Mouse (Mus musculus): ENCODE data around the gene Bri3bp. TPM values are rescaled to one million over a fixed set of nuclear protein-coding genes. Genes with fewer than 3 reads are reported as not detected.
"Not testable (repeated sequence)": the region's sequence is repeated elsewhere in the genome, so short reads cannot be mapped to it uniquely, and the experiment has no call there.

The Bri3bp gene
- polyA plus RNA-seq, 1 experiment from 2014 or later, result 25.3 TPM

DNA sequence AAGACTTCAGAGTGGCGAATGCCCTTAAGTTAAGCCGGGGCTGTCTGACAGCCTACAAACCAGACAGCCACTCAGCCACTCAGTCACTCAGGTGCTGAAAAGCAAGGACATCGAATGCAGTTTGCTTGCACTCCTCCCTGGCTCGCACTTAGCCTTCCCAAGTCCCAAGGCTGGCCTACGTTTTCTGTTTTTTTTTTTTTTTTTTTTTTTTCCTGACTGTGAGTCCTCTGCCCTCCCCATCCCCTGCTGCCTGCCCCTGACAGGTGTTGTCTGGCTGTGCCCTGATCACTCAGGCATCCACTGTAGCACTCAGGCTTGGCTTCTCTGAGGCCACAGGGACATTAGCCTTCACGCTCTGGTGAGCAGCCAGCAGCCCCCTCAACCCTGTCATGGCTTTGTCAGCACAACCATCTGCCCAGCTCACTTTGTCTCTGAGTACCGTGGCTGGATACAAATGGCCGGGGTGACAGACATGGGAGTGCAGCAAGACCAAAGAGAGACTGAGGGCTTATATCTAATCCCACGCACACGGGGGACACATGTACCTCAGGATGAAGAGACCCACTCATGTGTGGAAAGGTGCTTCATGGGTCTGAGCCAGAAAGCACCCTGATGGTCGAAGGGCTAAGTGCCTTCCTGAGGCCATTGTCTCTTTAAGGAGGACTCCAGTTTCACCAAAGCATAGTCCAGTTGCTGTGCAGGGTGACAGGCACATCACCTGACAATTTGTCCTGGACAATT lies 46.2 kb downstream of the Bri3bp start:
- no peak for DNase-seq (ENCODE audit: low spot score)
- Histone ChIP-seq H3K4me2 (replicated peaks; ENCODE audit: low read depth) (no peak overlapping the region), H3K27ac (replicated peaks) (no peak overlapping the region), H3K27me3 (ENCODE audit: control insufficient read depth, insufficient read depth, low read length) (no peaks in the 10 kb centered on the region), H3K4me3 (ENCODE audit: low read depth, low read length) (no peak overlapping the region), H3K9ac (ENCODE audit: low read length) (no peak overlapping the region), H3K36me3 (ENCODE audit: control insufficient read depth, insufficient read depth, low read length) (peaks cover 7% of the 10 kb centered on the region; the same call in 1 of the 2 replicates), H3K4me1 (replicated peaks; ENCODE audit: control insufficient read depth, insufficient read depth) (no peaks in the 10 kb centered on the region), H3K9me3 (ENCODE audit: control insufficient read depth, low read length) (no peaks in the 10 kb centered on the region)
- 83% methylated on average over 11 of the region's 11 CpGs for WGBS
- TF ChIP-seq EP300 (optimal IDR thresholded peaks at IDR 0.05) (no peak), CTCF (IDR thresholded peaks at IDR 0.05; ENCODE audit: low read depth) (no peak)
- no peak for ATAC-seq (ENCODE audit: low FRiP score, low TSS enrichment)

DNA sequence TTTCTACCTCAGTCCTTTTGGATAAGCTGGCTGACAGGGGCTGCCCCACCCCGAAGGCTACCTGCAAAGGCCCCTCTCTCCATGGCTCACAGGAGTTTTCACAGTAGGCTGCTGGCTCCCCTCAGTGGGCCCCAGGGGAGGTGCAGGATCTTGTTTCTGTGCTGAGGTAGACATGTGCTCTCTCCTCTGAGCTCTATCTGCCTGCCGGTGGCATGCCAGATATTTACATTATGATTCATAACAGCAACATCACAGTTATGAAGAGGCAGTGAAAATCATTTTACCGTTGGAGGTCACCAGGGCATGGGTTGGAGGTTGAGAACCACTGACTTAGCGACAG lies 46.7 kb downstream of the Bri3bp start:
- H3K27ac ChIP-seq (replicated peaks), result no peak overlapping the region
- no peak overlapping the region for H3K4me3 ChIP-seq (ENCODE audit: low read depth, low read length)
- peaks cover 7% of the 10 kb centered on the region; the same call in 1 of the 2 replicates for H3K36me3 ChIP-seq (ENCODE audit: control insufficient read depth, insufficient read depth, low read length)
- H3K4me1 ChIP-seq (replicated peaks; ENCODE audit: control insufficient read depth, insufficient read depth), result no peaks in the 10 kb centered on the region
- TF ChIP-seq EP300 (optimal IDR thresholded peaks at IDR 0.05) (no peak), CTCF (IDR thresholded peaks at IDR 0.05; ENCODE audit: low read depth) (peak; percentile 69)
- WGBS, result 41% methylated on average over 4 of the region's 4 CpGs
- ATAC-seq (ENCODE audit: low FRiP score, low TSS enrichment) (peak; percentile 46; the same call in 1 of the 2 replicates), DNase-seq (ENCODE audit: low spot score) (peak; percentile 41)
- no peaks in the 10 kb centered on the region for H3K9me3 ChIP-seq (ENCODE audit: control insufficient read depth, low read length)
- no peak overlapping the region for H3K4me2 ChIP-seq (replicated peaks; ENCODE audit: low read depth)
- H3K27me3 ChIP-seq (ENCODE audit: control insufficient read depth, insufficient read depth, low read length), result no peaks in the 10 kb centered on the region
- H3K9ac ChIP-seq (ENCODE audit: low read length), result no peak overlapping the region

DNA sequence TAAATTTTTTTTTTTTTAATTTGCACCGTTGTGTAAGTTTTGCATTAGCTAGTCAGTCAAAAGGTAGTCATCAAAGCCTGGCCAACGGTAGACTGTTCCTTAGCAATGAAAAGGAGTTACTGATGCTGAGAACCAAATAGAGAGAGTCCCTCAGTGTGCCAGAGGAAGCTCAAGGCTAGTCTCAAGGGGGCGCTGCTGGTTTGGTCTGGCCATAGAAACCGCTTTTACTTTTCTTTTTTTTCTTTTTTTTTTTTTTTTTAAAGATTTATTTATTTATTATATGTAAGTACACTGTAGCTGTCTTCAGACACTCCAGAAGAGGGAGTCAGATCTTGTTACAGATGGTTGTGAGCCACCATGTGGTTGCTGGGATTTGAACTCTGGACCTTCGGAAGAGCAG lies 47.6 kb downstream of the Bri3bp start:
- not testable (repeated sequence) for H3K4me1 ChIP-seq (replicated peaks; ENCODE audit: control insufficient read depth, insufficient read depth); H3K27ac ChIP-seq (replicated peaks); H3K4me2 ChIP-seq (replicated peaks; ENCODE audit: low read depth); H3K27me3 ChIP-seq (ENCODE audit: control insufficient read depth, insufficient read depth, low read length); ATAC-seq (ENCODE audit: low FRiP score, low TSS enrichment); DNase-seq (ENCODE audit: low spot score); H3K9ac ChIP-seq (ENCODE audit: low read length); H3K4me3 ChIP-seq (ENCODE audit: low read depth, low read length); H3K9me3 ChIP-seq (ENCODE audit: control insufficient read depth, low read length); H3K36me3 ChIP-seq (ENCODE audit: control insufficient read depth, insufficient read depth, low read length)
- 90% methylated on average over 5 of the region's 5 CpGs for WGBS
- TF ChIP-seq CTCF (IDR thresholded peaks at IDR 0.05; ENCODE audit: low read depth), result peak; percentile 16; the same call in 1 of the 2 replicates

DNA sequence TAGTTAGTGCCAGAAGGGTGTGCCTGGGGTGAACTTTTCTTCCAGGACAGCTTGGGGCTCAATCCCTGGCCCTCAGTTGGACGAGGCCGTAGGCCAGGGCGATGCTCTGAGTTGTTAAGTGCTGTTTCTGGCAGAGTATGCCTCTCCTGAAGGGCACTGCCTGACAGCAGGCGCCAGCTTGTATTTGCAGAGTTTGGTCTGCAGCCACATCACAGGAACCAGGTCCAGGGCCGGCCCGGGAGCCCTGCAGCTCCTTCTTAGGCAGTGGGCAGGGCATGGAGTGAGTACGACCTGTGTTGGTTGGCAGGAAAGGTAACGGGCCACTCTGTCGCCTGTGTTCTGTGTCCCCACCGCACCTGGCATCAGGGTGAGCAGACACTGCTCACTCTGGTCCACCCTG lies 49.7 kb downstream of the Bri3bp start:
- no peaks in the 10 kb centered on the region for H3K27me3 ChIP-seq (ENCODE audit: control insufficient read depth, insufficient read depth, low read length)
- no peaks in the 10 kb centered on the region for H3K4me1 ChIP-seq (replicated peaks; ENCODE audit: control insufficient read depth, insufficient read depth)
- peaks cover 7% of the 10 kb centered on the region; the same call in 1 of the 2 replicates for H3K36me3 ChIP-seq (ENCODE audit: control insufficient read depth, insufficient read depth, low read length)
- no peak overlapping the region for H3K4me2 ChIP-seq (replicated peaks; ENCODE audit: low read depth)
- TF ChIP-seq CTCF (IDR thresholded peaks at IDR 0.05; ENCODE audit: low read depth) (no peak), EP300 (optimal IDR thresholded peaks at IDR 0.05) (no peak)
- no peaks in the 10 kb centered on the region for H3K9me3 ChIP-seq (ENCODE audit: control insufficient read depth, low read length)
- H3K9ac ChIP-seq (ENCODE audit: low read length), result no peak overlapping the region
- DNase-seq (ENCODE audit: low spot score), result no peak
- no peak for ATAC-seq (ENCODE audit: low FRiP score, low TSS enrichment)
- no peak overlapping the region for H3K4me3 ChIP-seq (ENCODE audit: low read depth, low read length)
- no peak overlapping the region for H3K27ac ChIP-seq (replicated peaks)
- WGBS, result 88% methylated on average over 10 of the region's 10 CpGs

DNA sequence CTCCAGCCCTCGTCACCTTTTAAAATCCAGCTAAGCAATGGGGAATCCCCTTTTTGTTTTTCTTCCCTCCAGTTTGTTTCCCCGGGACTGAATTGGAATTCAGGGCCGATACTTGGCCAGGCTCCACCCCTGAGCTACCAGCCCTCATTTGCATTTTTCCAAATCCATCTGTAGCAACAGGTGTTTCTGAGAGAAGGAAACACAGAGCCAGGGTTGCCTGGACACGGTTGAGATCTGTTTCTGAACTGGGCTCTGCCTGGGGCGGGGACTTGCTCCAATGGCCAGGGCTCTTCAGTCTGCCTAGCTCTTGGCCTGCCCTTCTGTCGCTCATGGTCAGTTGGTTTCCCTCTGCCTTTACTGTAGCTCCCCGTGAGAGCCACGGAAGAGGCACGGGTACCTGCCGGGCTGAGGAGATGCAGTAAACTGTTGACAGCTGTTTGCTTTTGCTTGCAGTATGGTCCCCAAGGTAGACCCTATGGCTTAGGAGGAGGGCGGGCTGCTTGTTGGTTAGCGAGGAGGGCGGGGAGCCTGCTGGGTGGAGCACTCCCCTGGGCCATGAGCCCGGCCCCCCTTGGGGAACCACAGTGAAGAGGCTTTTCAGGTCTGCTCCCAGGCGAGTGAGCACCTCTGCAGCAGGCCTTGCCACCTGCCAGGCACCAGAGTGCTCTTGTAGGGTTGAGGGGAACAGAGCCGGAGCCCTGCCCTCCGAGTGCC lies 51.2 kb downstream of the Bri3bp start:
- Histone ChIP-seq H3K9me3 (ENCODE audit: control insufficient read depth, low read length) (no peaks in the 10 kb centered on the region), H3K4me2 (replicated peaks; ENCODE audit: low read depth) (no peak overlapping the region), H3K27ac (replicated peaks) (no peak overlapping the region), H3K4me3 (ENCODE audit: low read depth, low read length) (no peak overlapping the region), H3K9ac (ENCODE audit: low read length) (no peak overlapping the region), H3K27me3 (ENCODE audit: control insufficient read depth, insufficient read depth, low read length) (no peaks in the 10 kb centered on the region), H3K36me3 (ENCODE audit: control insufficient read depth, insufficient read depth, low read length) (peaks cover 7% of the 10 kb centered on the region; the same call in 1 of the 2 replicates), H3K4me1 (replicated peaks; ENCODE audit: control insufficient read depth, insufficient read depth) (no peaks in the 10 kb centered on the region)
- WGBS, result 68% methylated on average over 17 of the region's 17 CpGs
- ATAC-seq (ENCODE audit: low FRiP score, low TSS enrichment) (no peak), DNase-seq (ENCODE audit: low spot score) (no peak)
- no peak for TF ChIP-seq EP300 (optimal IDR thresholded peaks at IDR 0.05)
- no peak for TF ChIP-seq CTCF (IDR thresholded peaks at IDR 0.05; ENCODE audit: low read depth)

DNA sequence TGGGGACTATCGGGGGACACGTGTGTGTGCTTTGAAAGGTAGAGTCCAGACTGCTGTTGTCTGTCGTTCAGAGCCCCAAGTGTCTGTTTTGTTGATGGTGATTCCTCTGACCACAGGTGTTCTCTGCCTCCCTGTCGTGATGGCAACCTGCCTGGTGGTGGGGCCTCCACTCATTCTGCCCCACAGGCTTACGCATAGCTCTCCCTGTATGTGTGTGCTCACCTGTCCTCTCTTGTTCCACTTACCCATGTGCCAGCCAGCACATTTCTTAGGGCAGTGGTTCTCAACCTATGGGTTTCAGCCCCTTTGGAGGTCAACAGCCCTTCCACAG lies 51.7 kb downstream of the Bri3bp start:
- WGBS, result 71% methylated on average over 5 of the region's 5 CpGs
- H3K27ac ChIP-seq (replicated peaks), result no peak overlapping the region
- TF ChIP-seq CTCF (IDR thresholded peaks at IDR 0.05; ENCODE audit: low read depth) (no peak), EP300 (optimal IDR thresholded peaks at IDR 0.05) (no peak)
- H3K36me3 ChIP-seq (ENCODE audit: control insufficient read depth, insufficient read depth, low read length), result peaks cover 7% of the 10 kb centered on the region; the same call in 1 of the 2 replicates
- no peak for ATAC-seq (ENCODE audit: low FRiP score, low TSS enrichment)
- H3K4me3 ChIP-seq (ENCODE audit: low read depth, low read length), result no peak overlapping the region
- H3K9me3 ChIP-seq (ENCODE audit: control insufficient read depth, low read length), result no peaks in the 10 kb centered on the region
- DNase-seq (ENCODE audit: low spot score), result no peak
- H3K4me1 ChIP-seq (replicated peaks; ENCODE audit: control insufficient read depth, insufficient read depth), result no peaks in the 10 kb centered on the region
- H3K27me3 ChIP-seq (ENCODE audit: control insufficient read depth, insufficient read depth, low read length), result no peaks in the 10 kb centered on the region
- no peak overlapping the region for H3K9ac ChIP-seq (ENCODE audit: low read length)
- H3K4me2 ChIP-seq (replicated peaks; ENCODE audit: low read depth), result no peak overlapping the region

All from stomach, postnatal 0 days (tissue).